Comparison of ENCODE assay signal across 19 mouse cellular contexts in genomic region chr12:76130891-76131290, GRCm38 (mm10). TPM values are rescaled to one million over a fixed set of nuclear protein-coding genes. Genes with fewer than 3 reads are reported as not detected.
DNase-seq lines count a peak whose midpoint lies in the region; ATAC-seq and TF ChIP-seq lines count a peak whose summit lies in the region.
"Had no signal": no experiment of that assay in that cellular context is flagged by ENCODE, and none has a peak within 500 bp of the region (broad histone marks: within the 10 kb centered on the region; RNA-seq: fewer than 3 reads in every experiment).

No protein-coding gene starts in this region.

- H3K27me3 ChIP-seq in heart, embryonic 10.5 days (ENCODE audit: insufficient read depth, poor library complexity, severe bottlenecking), result no peaks in the 10 kb centered on the region
- H3K27me3 ChIP-seq in liver, adult 2 months (ENCODE audit: control insufficient read depth, insufficient read depth, low read length), result no peaks in the 10 kb centered on the region
- H3K27me3 ChIP-seq in liver, embryonic 12.5 days (replicated peaks), result no peaks in the 10 kb centered on the region
- no peaks in the 10 kb centered on the region for H3K27me3 ChIP-seq in intestine, embryonic 16.5 days (replicated peaks; ENCODE audit: control insufficient read depth, insufficient read depth, low read length)
- H3K27me3 ChIP-seq: embryonic facial prominence, embryonic 13.5 days; embryonic facial prominence, embryonic 15.5 days; forebrain, embryonic 12.5 days had no signal

- no peaks in the 10 kb centered on the region for H3K9me3 ChIP-seq in heart, embryonic 10.5 days
- H3K9me3 ChIP-seq in liver, embryonic 12.5 days (replicated peaks), result no peaks in the 10 kb centered on the region
- H3K9me3 ChIP-seq in intestine, embryonic 16.5 days (ENCODE audit: control insufficient read depth, low read length), result no peaks in the 10 kb centered on the region
- H3K9me3 ChIP-seq: embryonic facial prominence, embryonic 13.5 days; embryonic facial prominence, embryonic 15.5 days; forebrain, embryonic 10.5 days; forebrain, embryonic 12.5 days had no signal

- H3K9ac ChIP-seq in liver, adult 2 months (ENCODE audit: low read depth, low read length), result no peak overlapping the region
- H3K9ac ChIP-seq in liver, embryonic 12.5 days, result no peak overlapping the region
- H3K9ac ChIP-seq in intestine, embryonic 16.5 days (ENCODE audit: low read depth, low read length), result no peak overlapping the region
- H3K9ac ChIP-seq: embryonic facial prominence, embryonic 13.5 days; embryonic facial prominence, embryonic 15.5 days; forebrain, embryonic 12.5 days had no signal

- TF ChIP-seq POLR2A in liver, adult 2 months (IDR thresholded peaks at IDR 0.05; ENCODE audit: extremely low read depth, insufficient read depth, low read length), result no peak

- H3K27ac ChIP-seq in heart, embryonic 10.5 days, result no peak overlapping the region
- no peak overlapping the region for H3K27ac ChIP-seq in liver, adult 2 months (replicated peaks; ENCODE audit: insufficient read depth, low read depth, low read length)
- no peak overlapping the region for H3K27ac ChIP-seq in liver, embryonic 12.5 days
- no peak overlapping the region for H3K27ac ChIP-seq in intestine, embryonic 16.5 days (ENCODE audit: low read length)
- H3K27ac ChIP-seq: embryonic facial prominence, embryonic 13.5 days; embryonic facial prominence, embryonic 15.5 days; forebrain, embryonic 10.5 days; forebrain, embryonic 12.5 days had no signal

- DNase-seq in heart, embryonic 10.5 days (ENCODE audit: low spot score), result peak; percentile 13
- DNase-seq in heart, postnatal 4 days, result no peak
- DNase-seq in liver, adult 2 months (ENCODE audit: extremely low read depth, low read depth, low spot score), result peak; percentile 79
- peak; percentile 56 for DNase-seq in large intestine, adult 2 months (ENCODE audit: low read depth, low spot score)
- no peak for DNase-seq in layer of hippocampus, adult 9-11 months
- DNase-seq in neural tube, embryonic 10.5 days (ENCODE audit: extremely low spot score, low spot score), result no peak
- DNase-seq: adrenal gland, adult 2 months had no signal

- H3K4me1 ChIP-seq in heart, embryonic 10.5 days, result peaks cover 16% of the 10 kb centered on the region
- H3K4me1 ChIP-seq in liver, adult 2 months (ENCODE audit: control insufficient read depth, insufficient read depth, low read length), result no peaks in the 10 kb centered on the region
- H3K4me1 ChIP-seq in liver, embryonic 12.5 days, result no peaks in the 10 kb centered on the region
- 0 out of 2 replicates have a peak, but pooled peaks cover 6% of the 10 kb centered on the region for H3K4me1 ChIP-seq in intestine, embryonic 16.5 days (ENCODE audit: control insufficient read depth, insufficient read depth, low read length)
- H3K4me1 ChIP-seq: embryonic facial prominence, embryonic 15.5 days; forebrain, embryonic 12.5 days had no signal

- no peak for ATAC-seq in liver, embryonic 12.5 days
- 0 out of 2 replicates have a peak, but pooled peaks have one; percentile 46 for ATAC-seq in intestine, embryonic 16.5 days
- ATAC-seq: forebrain, embryonic 14.5 days had no signal

- no peaks in the 10 kb centered on the region for H3K79me2 ChIP-seq in liver, adult 2 months (ENCODE audit: control insufficient read depth, insufficient read depth, low read length)

- H3K4me3 ChIP-seq in heart, embryonic 10.5 days, result no peak overlapping the region
- no peak overlapping the region for H3K4me3 ChIP-seq in liver, adult 2 months (ENCODE audit: insufficient read depth, low read depth, low read length)
- H3K4me3 ChIP-seq in liver, embryonic 12.5 days, result no peak overlapping the region
- H3K4me3 ChIP-seq in intestine, embryonic 16.5 days (ENCODE audit: low read length), result no peak overlapping the region
- H3K4me3 ChIP-seq: embryonic facial prominence, embryonic 13.5 days; embryonic facial prominence, embryonic 15.5 days; erythroblast, embryonic 14.5 days; forebrain, embryonic 10.5 days; forebrain, embryonic 12.5 days had no signal

- H3K4me2 ChIP-seq in liver, embryonic 12.5 days, result no peak overlapping the region
- no peak overlapping the region for H3K4me2 ChIP-seq in intestine, embryonic 16.5 days (ENCODE audit: low read depth, low read length)
- H3K4me2 ChIP-seq: embryonic facial prominence, embryonic 13.5 days; embryonic facial prominence, embryonic 15.5 days; forebrain, embryonic 12.5 days had no signal

- TF ChIP-seq CTCF in liver, adult 2 months (IDR thresholded peaks at IDR 0.05; ENCODE audit: low read depth, low read length), result no peak

- no peaks in the 10 kb centered on the region for H3K36me3 ChIP-seq in heart, embryonic 10.5 days
- H3K36me3 ChIP-seq in liver, adult 2 months (ENCODE audit: control insufficient read depth, insufficient read depth, low read length), result no peaks in the 10 kb centered on the region
- H3K36me3 ChIP-seq in liver, embryonic 12.5 days, result no peaks in the 10 kb centered on the region
- no peaks in the 10 kb centered on the region for H3K36me3 ChIP-seq in intestine, embryonic 16.5 days (ENCODE audit: control insufficient read depth, insufficient read depth, low read length)
- H3K36me3 ChIP-seq: embryonic facial prominence, embryonic 13.5 days; embryonic facial prominence, embryonic 15.5 days; forebrain, embryonic 10.5 days; forebrain, embryonic 12.5 days had no signal

- WGBS in heart, embryonic 10.5 days, result 79% methylated on average over 6 of the region's 6 CpGs
- WGBS in liver, adult 2 months, result 32% methylated on average over 6 of the region's 6 CpGs
- 69% methylated on average over 6 of the region's 6 CpGs for WGBS in liver, embryonic 12.5 days (ENCODE audit: insufficient replicate concordance)
- WGBS in intestine, embryonic 16.5 days, result 76% methylated on average over 6 of the region's 6 CpGs
- 25% methylated on average over 6 of the region's 6 CpGs for WGBS in large intestine, adult 2 months

RNA-seq across cellular contexts. Expression of gene Esr2, which starts 46.2 kb away (rescaled TPM):
- polyA plus RNA-seq in heart, embryonic 10.5 days (2016; fragmentation: Nextera tagmentation; extraction: Ambion mirVana), result 0.20 and 0.27 TPM in 2 replicates
- under 1 TPM; 0.12 to 0.23 TPM for total RNA-seq in heart, postnatal 4 days (2021)
- total RNA-seq in liver, adult 2 months (2014; rRNA removed), result not detected in 2 replicates
- not detected in 2 replicates for polyA plus RNA-seq in liver, adult 2 months (2012; rRNA removed)
- polyA plus RNA-seq in liver, embryonic 12.5 days (2016; fragmentation: Nextera tagmentation; extraction: Ambion mirVana), result 0.11 and 0.14 TPM in 2 replicates
- 0.04 and 0.05 TPM in 2 replicates for polyA plus RNA-seq in intestine, embryonic 16.5 days (2015; fragmentation: Nextera tagmentation; extraction: Ambion mirVana)
- polyA plus RNA-seq in large intestine, adult 2 months (2012; rRNA removed), result 0.02 and 0.04 TPM in 2 replicates
- total RNA-seq: adrenal gland, adult 2 months; adrenal gland, postnatal 10 days; adrenal gland, postnatal 25 days; common myeloid progenitor, adult 5-6 weeks; MEL had no signal
- polyA plus RNA-seq: adrenal gland, adult 2 months; erythroblast, embryonic 14.5 days had no signal

Comparison
In these comparisons a context has a peak if more than half of its experiments do, and no peak if none do; other contexts are left out.
1. DNase-seq: peak in heart, embryonic 10.5 days (single experiment), liver, adult 2 months (single experiment) and large intestine, adult 2 months (single experiment); none in heart, postnatal 4 days (single experiment), layer of hippocampus, adult 9-11 months (single experiment) and neural tube, embryonic 10.5 days (single experiment).